Mouse (Mus musculus): ENCODE data around the gene Cacna1s. TPM values are rescaled to one million over a fixed set of nuclear protein-coding genes. Genes with fewer than 3 reads are reported as not detected.

Gene Cacna1s
- polyA plus RNA-seq, 1 experiment from 2014 or later = 0.39 TPM

DNA sequence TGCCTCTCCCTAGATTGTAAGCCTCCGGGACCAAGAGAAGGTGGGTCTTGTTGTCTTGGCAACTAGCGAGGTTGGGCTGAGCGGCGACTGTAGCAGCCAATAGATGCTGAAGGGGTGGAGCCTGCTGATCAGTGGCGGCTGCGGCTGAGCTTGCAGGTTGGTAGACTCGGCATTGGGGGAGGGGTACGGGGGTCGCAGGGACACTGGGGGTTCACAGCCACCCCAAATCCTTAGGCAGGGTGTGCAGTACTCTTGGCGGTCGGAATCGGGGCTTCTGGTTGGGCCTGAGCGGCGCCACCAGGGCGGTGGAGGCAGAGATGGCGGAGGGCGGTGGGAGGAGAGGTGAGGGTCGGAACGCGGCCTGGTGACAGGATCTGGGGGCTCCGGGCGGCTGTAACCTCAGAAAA lies 34.6 kb upstream of the Cacna1s start:
- under 1% methylated on average over 22 of the region's 22 CpGs for WGBS
- Histone ChIP-seq H3K9ac (ENCODE audit: low read depth, low read length) (peak overlapping the region; percentile 94), H3K4me1 (ENCODE audit: control insufficient read depth, insufficient read depth, low read length) (peaks cover 21% of the 10 kb centered on the region), H3K4me2 (ENCODE audit: low read length) (peak overlapping the region; percentile 97), H3K4me3 (ENCODE audit: low read depth, low read length) (peak overlapping the region; percentile 81), H3K36me3 (ENCODE audit: control insufficient read depth, insufficient read depth, low read length) (peaks cover 9% of the 10 kb centered on the region), H3K9me3 (replicated peaks; ENCODE audit: control insufficient read depth, low read length, poor library complexity, severe bottlenecking) (no peaks in the 10 kb centered on the region), H3K27me3 (ENCODE audit: control insufficient read depth, insufficient read depth, low read depth, low read length) (no peaks in the 10 kb centered on the region), H3K27ac (ENCODE audit: low read length) (peak overlapping the region; percentile 89)
- peak; percentile 100 for ATAC-seq

DNA sequence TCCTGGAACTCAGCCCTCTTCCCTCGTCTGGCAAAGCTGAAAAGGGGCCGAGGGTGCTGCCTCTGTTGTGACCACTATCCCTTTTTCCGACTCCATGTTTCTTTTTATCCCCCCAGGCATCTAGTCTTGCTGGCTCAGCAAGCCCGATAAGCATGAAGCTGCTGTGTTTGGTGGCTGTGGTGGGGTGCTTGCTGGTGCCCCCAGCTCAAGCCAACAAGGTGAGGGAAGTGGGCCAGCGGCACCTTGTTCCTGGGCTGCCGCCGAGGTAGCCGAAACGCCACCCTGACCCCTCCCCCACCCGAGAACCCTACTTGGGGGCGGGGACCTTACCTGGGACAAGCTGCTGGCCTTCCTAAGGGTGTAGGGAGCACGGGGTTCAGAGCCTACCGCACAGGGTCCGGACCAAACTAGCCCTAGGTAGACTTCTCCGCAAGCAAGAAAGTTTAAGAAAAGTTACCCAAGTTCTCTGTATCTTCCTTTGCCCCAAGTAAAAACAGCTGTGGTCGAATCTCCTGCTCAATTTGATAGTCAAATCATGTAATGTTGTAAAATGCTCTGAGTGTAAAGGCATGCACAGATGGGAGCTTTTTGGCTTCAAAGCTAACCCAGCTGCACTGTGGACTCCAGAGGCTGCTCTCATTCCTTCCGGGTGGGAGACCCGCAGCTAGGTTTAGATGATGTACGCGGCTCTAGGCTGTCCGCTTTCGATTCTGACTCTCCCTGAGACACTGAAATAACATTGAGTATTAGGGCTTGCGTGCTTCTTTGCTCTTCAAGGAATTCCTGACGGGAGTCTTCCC lies 34.0 kb upstream of the Cacna1s start:
- peak overlapping the region; percentile 81 for H3K4me3 ChIP-seq (ENCODE audit: low read depth, low read length)
- ATAC-seq = peak; percentile 54
- peak overlapping the region; percentile 89 for H3K27ac ChIP-seq (ENCODE audit: low read length)
- 3% methylated on average over 24 of the region's 24 CpGs for WGBS
- peaks cover 21% of the 10 kb centered on the region for H3K4me1 ChIP-seq (ENCODE audit: control insufficient read depth, insufficient read depth, low read length)
- H3K9me3 ChIP-seq (replicated peaks; ENCODE audit: control insufficient read depth, low read length, poor library complexity, severe bottlenecking) = no peaks in the 10 kb centered on the region
- peak overlapping the region; percentile 94 for H3K9ac ChIP-seq (ENCODE audit: low read depth, low read length)
- H3K27me3 ChIP-seq (ENCODE audit: control insufficient read depth, insufficient read depth, low read depth, low read length) = no peaks in the 10 kb centered on the region
- H3K36me3 ChIP-seq (ENCODE audit: control insufficient read depth, insufficient read depth, low read length) = peaks cover 9% of the 10 kb centered on the region
- H3K4me2 ChIP-seq (ENCODE audit: low read length) = peak overlapping the region; percentile 97

DNA sequence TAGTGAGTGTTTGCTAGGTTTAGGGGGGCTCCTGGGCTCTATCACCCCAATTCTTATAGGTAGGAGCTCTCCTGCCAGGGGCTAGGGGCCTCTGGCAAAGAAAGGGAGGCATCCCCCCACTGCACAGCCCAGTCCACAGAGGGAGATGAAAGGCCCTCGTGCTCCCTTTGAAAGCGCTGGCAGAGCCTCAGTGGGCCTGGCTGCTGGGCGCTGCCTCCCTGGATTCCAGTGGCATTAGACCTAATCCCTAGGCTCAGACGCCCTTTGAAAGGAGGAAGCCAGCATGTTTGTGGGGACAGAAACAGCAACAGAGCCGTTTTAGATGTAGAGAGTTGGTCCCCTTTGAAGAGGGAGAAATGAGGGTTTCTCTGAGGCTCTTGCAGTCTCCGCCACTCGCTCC lies 22.3 kb upstream of the Cacna1s start:
- H3K27me3 ChIP-seq (ENCODE audit: control insufficient read depth, insufficient read depth, low read depth, low read length) = no peaks in the 10 kb centered on the region
- 0 out of 2 replicates have a peak overlapping the region, but pooled peaks have one; percentile 24 for H3K27ac ChIP-seq (ENCODE audit: low read length)
- peaks cover 38% of the 10 kb centered on the region for H3K36me3 ChIP-seq (ENCODE audit: control insufficient read depth, insufficient read depth, low read length)
- H3K4me3 ChIP-seq (ENCODE audit: low read depth, low read length) = no peak overlapping the region
- 24% methylated on average over 7 of the region's 7 CpGs for WGBS
- H3K9me3 ChIP-seq (replicated peaks; ENCODE audit: control insufficient read depth, low read length, poor library complexity, severe bottlenecking) = no peaks in the 10 kb centered on the region
- H3K9ac ChIP-seq (ENCODE audit: low read depth, low read length) = no peak overlapping the region
- no peak overlapping the region for H3K4me2 ChIP-seq (ENCODE audit: low read length)
- peaks cover 12% of the 10 kb centered on the region for H3K4me1 ChIP-seq (ENCODE audit: control insufficient read depth, insufficient read depth, low read length)
- no peak; the same call in 1 of the 2 replicates for ATAC-seq

DNA sequence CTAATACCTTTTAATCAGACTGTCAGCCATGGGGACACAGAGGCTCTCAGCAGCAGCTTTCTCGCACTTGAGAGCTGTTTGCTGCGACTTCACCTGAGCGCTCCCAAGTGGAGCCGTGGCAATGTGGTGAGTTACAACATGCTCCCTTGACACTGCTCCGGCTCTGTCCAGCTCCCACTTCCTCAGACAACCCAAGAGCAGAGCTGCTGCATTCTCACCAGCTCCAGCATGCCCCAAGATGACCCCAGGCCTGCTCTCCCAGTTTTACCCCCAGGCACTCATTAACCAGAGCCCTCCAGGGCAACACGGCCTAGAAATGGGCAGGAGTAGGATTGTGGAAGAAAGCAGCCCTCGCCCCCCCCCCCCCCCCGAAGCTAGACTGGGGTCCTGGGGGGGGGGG lies 20.9 kb upstream of the Cacna1s start:
- H3K27me3 ChIP-seq (ENCODE audit: control insufficient read depth, insufficient read depth, low read depth, low read length) = no peaks in the 10 kb centered on the region
- no peak for ATAC-seq
- H3K9me3 ChIP-seq (replicated peaks; ENCODE audit: control insufficient read depth, low read length, poor library complexity, severe bottlenecking) = no peaks in the 10 kb centered on the region
- H3K4me3 ChIP-seq (ENCODE audit: low read depth, low read length) = no peak overlapping the region
- no peak overlapping the region for H3K27ac ChIP-seq (ENCODE audit: low read length)
- H3K9ac ChIP-seq (ENCODE audit: low read depth, low read length) = no peak overlapping the region
- no peak overlapping the region for H3K4me2 ChIP-seq (ENCODE audit: low read length)
- H3K4me1 ChIP-seq (ENCODE audit: control insufficient read depth, insufficient read depth, low read length) = peaks cover 12% of the 10 kb centered on the region
- peaks cover 35% of the 10 kb centered on the region for H3K36me3 ChIP-seq (ENCODE audit: control insufficient read depth, insufficient read depth, low read length)
- WGBS = 85% methylated on average over 6 of the region's 8 CpGs

DNA sequence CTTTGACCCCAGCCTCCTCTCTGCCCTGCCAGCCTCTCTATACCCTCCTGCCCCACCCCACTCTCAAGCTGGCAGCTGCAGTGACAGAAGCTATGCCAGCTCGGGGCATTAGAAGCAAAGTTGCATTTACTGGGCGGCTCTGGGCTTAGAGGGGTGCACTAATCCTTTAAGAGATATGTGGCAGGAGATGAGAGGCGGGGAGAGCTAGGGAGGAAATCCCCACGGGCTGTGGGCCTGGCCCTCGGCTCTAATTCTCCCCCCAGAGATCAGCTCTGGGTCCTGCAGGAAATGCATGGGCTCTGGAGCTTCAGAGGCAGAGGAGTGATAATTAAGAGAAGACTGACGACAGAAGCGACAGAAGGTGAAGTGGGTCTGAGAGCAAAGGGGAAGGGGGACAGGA lies 19.6 kb upstream of the Cacna1s start:
- H3K4me3 ChIP-seq (ENCODE audit: low read depth, low read length) = no peak overlapping the region
- H3K9ac ChIP-seq (ENCODE audit: low read depth, low read length) = no peak overlapping the region
- no peak overlapping the region for H3K27ac ChIP-seq (ENCODE audit: low read length)
- H3K4me2 ChIP-seq (ENCODE audit: low read length) = no peak overlapping the region
- H3K36me3 ChIP-seq (ENCODE audit: control insufficient read depth, insufficient read depth, low read length) = peaks cover 31% of the 10 kb centered on the region
- 45% methylated on average over 7 of the region's 7 CpGs for WGBS
- peaks cover 12% of the 10 kb centered on the region for H3K4me1 ChIP-seq (ENCODE audit: control insufficient read depth, insufficient read depth, low read length)
- no peak for ATAC-seq
- no peaks in the 10 kb centered on the region for H3K27me3 ChIP-seq (ENCODE audit: control insufficient read depth, insufficient read depth, low read depth, low read length)
- no peaks in the 10 kb centered on the region for H3K9me3 ChIP-seq (replicated peaks; ENCODE audit: control insufficient read depth, low read length, poor library complexity, severe bottlenecking)

DNA sequence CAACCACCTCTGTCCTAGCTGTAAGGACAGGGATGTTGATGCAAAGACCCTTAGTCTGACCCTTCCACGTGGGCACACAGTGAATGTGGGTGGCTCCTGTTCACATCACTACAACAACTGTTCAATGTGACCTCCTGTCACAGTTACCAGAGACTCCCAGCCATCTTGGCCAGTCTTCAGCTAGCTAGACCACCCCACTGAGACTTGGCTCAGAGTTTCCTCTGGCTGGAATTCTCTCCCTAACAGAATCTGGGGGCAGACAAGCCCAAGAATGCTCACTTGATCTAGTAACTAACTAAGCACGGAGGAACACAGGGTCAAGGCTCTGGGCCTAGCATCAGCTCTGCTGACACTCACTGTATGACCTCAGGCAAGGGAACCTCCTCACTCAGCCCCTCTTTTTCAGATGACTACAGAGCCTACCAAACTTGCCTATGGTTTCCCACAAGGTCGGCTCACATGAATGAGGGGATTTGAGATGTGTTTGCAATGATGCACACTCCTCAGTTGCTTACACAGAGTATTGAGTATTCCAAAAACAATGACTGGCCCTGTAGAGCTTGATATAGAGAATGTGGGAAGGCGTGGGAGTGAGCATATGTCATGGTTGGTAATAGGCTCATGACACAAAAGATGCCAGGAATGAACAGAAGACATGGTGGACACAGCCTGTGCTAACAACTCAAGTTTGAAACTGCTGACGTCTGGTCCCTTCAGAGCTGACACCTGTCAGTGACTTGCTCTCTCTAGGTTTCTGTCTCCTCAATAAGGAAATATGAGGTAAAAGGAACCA lies 13.6 kb upstream of the Cacna1s start:
- H3K27me3 ChIP-seq (ENCODE audit: control insufficient read depth, insufficient read depth, low read depth, low read length) = no peaks in the 10 kb centered on the region
- no peaks in the 10 kb centered on the region for H3K9me3 ChIP-seq (replicated peaks; ENCODE audit: control insufficient read depth, low read length, poor library complexity, severe bottlenecking)
- no peak overlapping the region for H3K27ac ChIP-seq (ENCODE audit: low read length)
- ATAC-seq = no peak
- no peak overlapping the region for H3K4me3 ChIP-seq (ENCODE audit: low read depth, low read length)
- H3K36me3 ChIP-seq (ENCODE audit: control insufficient read depth, insufficient read depth, low read length) = peaks cover 10% of the 10 kb centered on the region; the same call in 1 of the 2 replicates
- H3K4me1 ChIP-seq (ENCODE audit: control insufficient read depth, insufficient read depth, low read length) = peaks cover 12% of the 10 kb centered on the region
- 76% methylated on average over 5 of the region's 5 CpGs for WGBS
- no peak overlapping the region for H3K4me2 ChIP-seq (ENCODE audit: low read length)
- no peak overlapping the region for H3K9ac ChIP-seq (ENCODE audit: low read depth, low read length)

DNA sequence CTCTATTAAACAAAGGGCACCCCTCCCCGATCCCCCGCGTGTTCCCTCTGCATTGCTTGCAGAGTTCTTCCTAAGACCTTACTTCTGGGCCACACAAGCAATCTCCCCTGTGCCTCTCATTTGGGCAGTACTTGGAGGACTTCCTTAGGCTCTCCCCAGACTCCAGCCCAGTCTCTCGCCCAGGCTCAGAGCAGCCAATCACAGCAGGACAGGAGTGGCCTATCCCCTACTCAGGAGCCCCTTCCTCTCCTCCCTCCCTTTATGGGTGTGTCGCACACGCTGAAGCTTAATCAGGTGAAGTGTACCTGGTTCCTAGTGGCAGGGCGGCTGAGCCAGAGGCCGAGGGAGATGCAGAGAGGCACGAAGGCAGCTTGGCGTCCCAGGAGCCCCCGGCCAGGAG lies 12.1 kb upstream of the Cacna1s start:
- ATAC-seq = peak; percentile 46; the same call in 1 of the 2 replicates
- Histone ChIP-seq H3K4me1 (ENCODE audit: control insufficient read depth, insufficient read depth, low read length) (peaks cover 12% of the 10 kb centered on the region), H3K9ac (ENCODE audit: low read depth, low read length) (no peak overlapping the region), H3K4me3 (ENCODE audit: low read depth, low read length) (no peak overlapping the region), H3K27me3 (ENCODE audit: control insufficient read depth, insufficient read depth, low read depth, low read length) (no peaks in the 10 kb centered on the region), H3K9me3 (replicated peaks; ENCODE audit: control insufficient read depth, low read length, poor library complexity, severe bottlenecking) (no peaks in the 10 kb centered on the region), H3K4me2 (ENCODE audit: low read length) (no peak overlapping the region), H3K36me3 (ENCODE audit: control insufficient read depth, insufficient read depth, low read length) (no peaks in the 10 kb centered on the region), H3K27ac (ENCODE audit: low read length) (no peak overlapping the region)
- 15% methylated on average over 11 of the region's 11 CpGs for WGBS

DNA sequence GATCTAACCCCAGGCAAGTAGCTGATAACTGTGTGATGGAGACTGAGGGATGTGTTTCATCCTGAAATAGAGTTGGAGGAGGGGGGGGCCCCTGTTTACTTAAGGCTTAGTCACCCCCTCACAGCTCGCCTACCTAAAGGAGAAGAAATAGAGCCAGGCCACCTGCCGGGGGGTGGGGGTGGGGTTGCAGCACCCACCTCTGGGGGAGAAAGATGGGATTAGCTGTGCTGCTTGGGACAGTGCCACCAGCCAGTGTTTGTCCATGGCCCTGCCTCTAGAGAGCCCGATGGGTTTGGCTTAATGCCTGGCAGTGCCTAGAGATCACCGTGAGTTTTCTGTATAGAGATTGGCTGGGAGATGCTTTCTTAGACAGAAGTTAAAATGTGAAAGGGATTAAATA lies 11.7 kb upstream of the Cacna1s start:
- Histone ChIP-seq H3K4me2 (ENCODE audit: low read length) (no peak overlapping the region), H3K9me3 (replicated peaks; ENCODE audit: control insufficient read depth, low read length, poor library complexity, severe bottlenecking) (no peaks in the 10 kb centered on the region), H3K9ac (ENCODE audit: low read depth, low read length) (no peak overlapping the region), H3K27me3 (ENCODE audit: control insufficient read depth, insufficient read depth, low read depth, low read length) (no peaks in the 10 kb centered on the region), H3K36me3 (ENCODE audit: control insufficient read depth, insufficient read depth, low read length) (no peaks in the 10 kb centered on the region), H3K27ac (ENCODE audit: low read length) (no peak overlapping the region), H3K4me1 (ENCODE audit: control insufficient read depth, insufficient read depth, low read length) (peaks cover 12% of the 10 kb centered on the region), H3K4me3 (ENCODE audit: low read depth, low read length) (no peak overlapping the region)
- WGBS = 17% methylated on average over 4 of the region's 4 CpGs
- ATAC-seq = peak; percentile 70

DNA sequence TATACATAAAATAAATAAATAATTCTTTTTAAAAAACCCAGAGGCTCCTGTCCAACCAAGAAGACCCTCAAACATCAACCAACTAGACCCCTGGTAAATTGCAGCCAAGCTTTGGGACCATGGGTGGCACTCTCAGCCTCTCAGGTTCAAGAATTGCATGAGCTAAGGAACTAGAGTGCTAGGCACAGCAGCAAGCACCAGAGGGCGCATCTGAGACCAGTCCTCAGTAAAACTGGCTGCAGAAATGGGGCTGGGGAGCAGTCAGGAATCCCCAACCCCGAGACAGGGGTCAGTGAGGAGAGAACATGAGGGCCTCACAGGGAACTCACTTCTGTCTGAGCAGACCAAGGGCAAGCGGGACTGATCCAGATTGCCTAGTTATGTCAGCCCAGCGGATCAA lies 6.8 kb upstream of the Cacna1s start:
- Histone ChIP-seq H3K9ac (ENCODE audit: low read depth, low read length) (no peak overlapping the region), H3K4me3 (ENCODE audit: low read depth, low read length) (no peak overlapping the region), H3K9me3 (replicated peaks; ENCODE audit: control insufficient read depth, low read length, poor library complexity, severe bottlenecking) (no peaks in the 10 kb centered on the region), H3K27ac (ENCODE audit: low read length) (no peak overlapping the region), H3K27me3 (ENCODE audit: control insufficient read depth, insufficient read depth, low read depth, low read length) (peaks cover 11% of the 10 kb centered on the region), H3K4me2 (ENCODE audit: low read length) (no peak overlapping the region), H3K4me1 (ENCODE audit: control insufficient read depth, insufficient read depth, low read length) (peaks cover 7% of the 10 kb centered on the region), H3K36me3 (ENCODE audit: control insufficient read depth, insufficient read depth, low read length) (no peaks in the 10 kb centered on the region)
- WGBS = 9% methylated on average over 4 of the region's 4 CpGs
- no peak for ATAC-seq

Measured in midbrain, embryonic 16.5 days (tissue).